Mouse (Mus musculus): ENCODE results near the gene Lcp1. TPM values are rescaled to one million over a fixed set of nuclear protein-coding genes. Genes with fewer than 3 reads are reported as not detected.
A peak's percentile ranks its signal among the peaks of the same experiment; 100 is the strongest.

The Lcp1 gene
- polyA plus RNA-seq, 1 experiment from 2014 or later, result 25.5 TPM

GRCm38 (mm10) chr14:75192858-75193257 is 62.0 kb downstream of the Lcp1 start:
- Histone ChIP-seq H3K9me3 (no peaks in the 10 kb centered on the region), H3K27ac (replicated peaks) (no peak overlapping the region), H3K27me3 (replicated peaks; ENCODE audit: low read depth, poor library complexity, severe bottlenecking) (no peaks in the 10 kb centered on the region), H3K4me3 (no peak overlapping the region), H3K4me1 (no peaks in the 10 kb centered on the region), H3K36me3 (replicated peaks) (no peaks in the 10 kb centered on the region)
- DNase-seq (ENCODE audit: low spot score), result no peak
- 83% methylated on average over 10 of the region's 10 CpGs for WGBS

- Histone ChIP-seq H3K36me3 (replicated peaks) (no peaks in the 10 kb centered on the region), H3K27ac (replicated peaks) (no peak overlapping the region)
- 89% methylated on average over 5 of the region's 5 CpGs for WGBS
Observed at GRCm38 (mm10) chr14:75195530-75195929, 64.6 kb downstream of the Lcp1 start.

GRCm38 (mm10) chr14:75197027-75197426 is 66.1 kb downstream of the Lcp1 start:
- Histone ChIP-seq H3K27me3 (replicated peaks; ENCODE audit: low read depth, poor library complexity, severe bottlenecking) (no peaks in the 10 kb centered on the region), H3K36me3 (replicated peaks) (no peaks in the 10 kb centered on the region), H3K4me1 (no peaks in the 10 kb centered on the region), H3K4me3 (no peak overlapping the region), H3K9me3 (no peaks in the 10 kb centered on the region), H3K27ac (replicated peaks) (no peak overlapping the region)
- peak; percentile 65 for DNase-seq (ENCODE audit: low spot score)
- 43% methylated on average over 5 of the region's 5 CpGs for WGBS

More at GRCm38 (mm10) chr14:75195530-75195929, 64.6 kb downstream of the Lcp1 start:
- Histone ChIP-seq H3K27me3 (replicated peaks; ENCODE audit: low read depth, poor library complexity, severe bottlenecking) (no peaks in the 10 kb centered on the region), H3K9me3 (no peaks in the 10 kb centered on the region), H3K4me3 (no peak overlapping the region), H3K4me1 (no peaks in the 10 kb centered on the region)
- no peak for DNase-seq (ENCODE audit: low spot score)

- Histone ChIP-seq H3K9me3 (no peaks in the 10 kb centered on the region), H3K4me3 (no peak overlapping the region), H3K27ac (replicated peaks) (no peak overlapping the region), H3K27me3 (replicated peaks; ENCODE audit: low read depth, poor library complexity, severe bottlenecking) (no peaks in the 10 kb centered on the region), H3K36me3 (replicated peaks) (no peaks in the 10 kb centered on the region), H3K4me1 (no peaks in the 10 kb centered on the region)
- no peak for DNase-seq (ENCODE audit: low spot score)
- 64% methylated on average over 7 of the region's 7 CpGs for WGBS
Observed at GRCm38 (mm10) chr14:75197660-75198059, 66.8 kb downstream of the Lcp1 start.

GRCm38 (mm10) chr14:75205363-75206051 is 74.6 kb downstream of the Lcp1 start:
- no peaks in the 10 kb centered on the region for H3K27me3 ChIP-seq (replicated peaks; ENCODE audit: low read depth, poor library complexity, severe bottlenecking)
- H3K4me3 ChIP-seq, result no peak overlapping the region

GRCm38 (mm10) chr14:75206307-75206706 is 75.4 kb downstream of the Lcp1 start:
- no peak for DNase-seq (ENCODE audit: low spot score)
- no peaks in the 10 kb centered on the region for H3K36me3 ChIP-seq (replicated peaks)

More at GRCm38 (mm10) chr14:75205363-75206051, 74.6 kb downstream of the Lcp1 start:
- Histone ChIP-seq H3K4me1 (0 out of 2 replicates have a peak, but pooled peaks cover 3% of the 10 kb centered on the region), H3K27ac (replicated peaks) (no peak overlapping the region), H3K9me3 (no peaks in the 10 kb centered on the region), H3K36me3 (replicated peaks) (no peaks in the 10 kb centered on the region)
- no peak for DNase-seq (ENCODE audit: low spot score)
- 84% methylated on average over 6 of the region's 6 CpGs for WGBS

GRCm38 (mm10) chr14:75208572-75209151 is 77.8 kb downstream of the Lcp1 start:
- Histone ChIP-seq H3K27ac (replicated peaks) (no peak overlapping the region), H3K4me1 (peaks cover 4% of the 10 kb centered on the region; the same call in 1 of the 2 replicates), H3K9me3 (no peaks in the 10 kb centered on the region), H3K27me3 (replicated peaks; ENCODE audit: low read depth, poor library complexity, severe bottlenecking) (no peaks in the 10 kb centered on the region), H3K36me3 (replicated peaks) (no peaks in the 10 kb centered on the region), H3K4me3 (no peak overlapping the region)
- peak; percentile 15 for DNase-seq (ENCODE audit: low spot score)
- 75% methylated on average over 6 of the region's 6 CpGs for WGBS

More at GRCm38 (mm10) chr14:75206307-75206706, 75.4 kb downstream of the Lcp1 start:
- no peaks in the 10 kb centered on the region for H3K27me3 ChIP-seq (replicated peaks; ENCODE audit: low read depth, poor library complexity, severe bottlenecking)
- WGBS, result 93% methylated on average over 4 of the region's 4 CpGs
- no peaks in the 10 kb centered on the region for H3K9me3 ChIP-seq
- H3K27ac ChIP-seq (replicated peaks), result no peak overlapping the region
- no peak overlapping the region for H3K4me3 ChIP-seq
- H3K4me1 ChIP-seq, result 0 out of 2 replicates have a peak, but pooled peaks cover 3% of the 10 kb centered on the region

GRCm38 (mm10) chr14:75213752-75214151 is 82.9 kb downstream of the Lcp1 start:
- no peaks in the 10 kb centered on the region for H3K9me3 ChIP-seq
- H3K36me3 ChIP-seq (replicated peaks), result no peaks in the 10 kb centered on the region
- peaks cover 4% of the 10 kb centered on the region; the same call in 1 of the 2 replicates for H3K4me1 ChIP-seq
- H3K27me3 ChIP-seq (replicated peaks; ENCODE audit: low read depth, poor library complexity, severe bottlenecking), result no peaks in the 10 kb centered on the region
- no peak overlapping the region for H3K27ac ChIP-seq (replicated peaks)
- no peak for DNase-seq (ENCODE audit: low spot score)
- WGBS, result 87% methylated on average over 11 of the region's 11 CpGs
- no peak overlapping the region for H3K4me3 ChIP-seq

GRCm38 (mm10) chr14:75218843-75219242 is 87.9 kb downstream of the Lcp1 start:
- H3K27ac ChIP-seq (replicated peaks), result no peak overlapping the region
- H3K9me3 ChIP-seq, result no peaks in the 10 kb centered on the region
- H3K36me3 ChIP-seq (replicated peaks), result no peaks in the 10 kb centered on the region
- no peak for DNase-seq (ENCODE audit: low spot score)
- 89% methylated on average over 2 of the region's 2 CpGs for WGBS
- no peaks in the 10 kb centered on the region for H3K27me3 ChIP-seq (replicated peaks; ENCODE audit: low read depth, poor library complexity, severe bottlenecking)
- H3K4me1 ChIP-seq, result peaks cover 2% of the 10 kb centered on the region; the same call in 1 of the 2 replicates
- no peak overlapping the region for H3K4me3 ChIP-seq

- Histone ChIP-seq H3K9me3 (no peaks in the 10 kb centered on the region), H3K27me3 (replicated peaks; ENCODE audit: low read depth, poor library complexity, severe bottlenecking) (no peaks in the 10 kb centered on the region), H3K4me1 (no peaks in the 10 kb centered on the region), H3K4me3 (no peak overlapping the region), H3K36me3 (replicated peaks) (no peaks in the 10 kb centered on the region), H3K27ac (replicated peaks) (no peak overlapping the region)
- 88% methylated on average over 5 of the region's 5 CpGs for WGBS
- DNase-seq (ENCODE audit: low spot score), result no peak
Observed at GRCm38 (mm10) chr14:75219250-75219913, 88.5 kb downstream of the Lcp1 start.

GRCm38 (mm10) chr14:75222386-75222785 is 91.5 kb downstream of the Lcp1 start:
- DNase-seq (ENCODE audit: low spot score), result no peak
- Histone ChIP-seq H3K4me1 (no peaks in the 10 kb centered on the region), H3K27me3 (replicated peaks; ENCODE audit: low read depth, poor library complexity, severe bottlenecking) (no peaks in the 10 kb centered on the region), H3K27ac (replicated peaks) (no peak overlapping the region), H3K36me3 (replicated peaks) (no peaks in the 10 kb centered on the region), H3K4me3 (no peak overlapping the region), H3K9me3 (no peaks in the 10 kb centered on the region)
- WGBS, result 84% methylated on average over 6 of the region's 6 CpGs

- Histone ChIP-seq H3K36me3 (replicated peaks) (no peaks in the 10 kb centered on the region), H3K4me3 (no peak overlapping the region), H3K27ac (replicated peaks) (no peak overlapping the region), H3K9me3 (no peaks in the 10 kb centered on the region), H3K27me3 (replicated peaks; ENCODE audit: low read depth, poor library complexity, severe bottlenecking) (no peaks in the 10 kb centered on the region), H3K4me1 (no peaks in the 10 kb centered on the region)
- WGBS, result 78% methylated on average over 6 of the region's 6 CpGs
- no peak for DNase-seq (ENCODE audit: low spot score)
Observed at GRCm38 (mm10) chr14:75227453-75228084, 96.7 kb downstream of the Lcp1 start.

All from embryonic facial prominence, embryonic 10.5 days (tissue).